Mouse (Mus musculus) lung, postnatal 36 days (tissue): ENCODE measurements around the gene Pfdn6.
A peak's percentile ranks its signal among the peaks of the same experiment; 100 is the strongest.
"Not testable (repeated sequence)": the region's sequence is repeated elsewhere in the genome, so short reads cannot be mapped to it uniquely, and the experiment has no call there.

Experiments used
- DNase-seq: peaks from one replicate; pipeline ENCODE4 v3.0.0; 2022; ENCODE audit warnings: mixed read lengths

Gene Pfdn6

GRCm38 (mm10) chr17:33891892-33892291 lies 48.3 kb downstream of the Pfdn6 start:
- peak; percentile 37 for DNase-seq

GRCm38 (mm10) chr17:33891357-33891756 lies 48.8 kb downstream of the Pfdn6 start:
- no peak for DNase-seq

- peak; percentile 100 for DNase-seq
These were observed 49.5 kb downstream of the Pfdn6 start, which contains the start of gene Kifc1 for GRCm38 (mm10) chr17:33890533-33891059. TSS of gene Kifc1 (minus strand) at chr17:33890661.

DNA sequence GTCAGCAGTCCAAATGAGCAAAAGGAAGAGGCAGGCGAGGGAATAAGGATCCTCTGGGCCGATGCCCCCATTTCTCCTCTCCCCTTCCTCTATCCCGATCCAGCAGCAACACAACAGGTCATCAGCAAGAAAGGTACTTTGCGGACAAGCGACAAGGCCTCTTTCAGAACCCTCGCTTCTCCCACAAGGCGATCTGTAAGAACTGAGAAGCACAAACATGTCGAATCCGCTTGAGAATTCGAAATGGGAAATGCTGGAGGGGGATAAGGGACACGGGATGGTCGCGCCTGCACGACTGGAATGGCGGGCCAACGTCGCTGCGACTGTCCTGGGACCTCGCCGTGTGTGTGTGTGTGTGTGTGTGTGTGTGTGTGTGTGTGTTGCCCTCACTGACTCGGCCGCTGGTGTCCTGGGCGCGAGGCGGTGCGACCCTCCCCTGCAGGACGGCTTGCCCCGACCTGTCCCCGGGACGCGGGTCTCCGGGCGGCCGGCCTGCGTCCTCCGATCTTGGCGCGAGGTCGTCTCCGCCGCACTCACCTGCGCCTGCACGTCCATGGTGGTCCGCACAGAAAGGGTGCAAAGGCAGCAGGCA lies 50.1 kb downstream of the Pfdn6 start:
- DNase-seq: not testable (repeated sequence)
